Mouse (Mus musculus) embryonic fibroblast, embryonic 13.5 days (primary cell): ENCODE data around the gene Meltf.

ENCODE experiments used
- CTCF ChIP-seq: IDR thresholded peaks from 2 replicates; pipeline ENCODE4 v1.5.1; 2011; ENCODE audit warnings: mild to moderate bottlenecking, control low read depth, low read length, moderate library complexity, borderline replicate concordance; ENCODE audit not compliant: insufficient read depth
- POLR2A ChIP-seq: IDR thresholded peaks from 2 replicates; pipeline ENCODE4 v1.6.1; 2011; ENCODE audit warnings: low read depth, mild to moderate bottlenecking, control low read depth, low read length, moderate library complexity

- TF ChIP-seq CTCF (no peak), POLR2A (no peak)
Measured at GRCm38 (mm10) chr16:31880146-31880840, 1.7 kb downstream of the Meltf start.
